Mouse (Mus musculus): ENCODE measurements around the gene Adprm. TPM values are rescaled to one million over a fixed set of nuclear protein-coding genes. Genes with fewer than 3 reads are reported as not detected.

Adprm gene
- polyA plus RNA-seq, 1 experiment from 2014 or later, result 15.0 TPM

DNA sequence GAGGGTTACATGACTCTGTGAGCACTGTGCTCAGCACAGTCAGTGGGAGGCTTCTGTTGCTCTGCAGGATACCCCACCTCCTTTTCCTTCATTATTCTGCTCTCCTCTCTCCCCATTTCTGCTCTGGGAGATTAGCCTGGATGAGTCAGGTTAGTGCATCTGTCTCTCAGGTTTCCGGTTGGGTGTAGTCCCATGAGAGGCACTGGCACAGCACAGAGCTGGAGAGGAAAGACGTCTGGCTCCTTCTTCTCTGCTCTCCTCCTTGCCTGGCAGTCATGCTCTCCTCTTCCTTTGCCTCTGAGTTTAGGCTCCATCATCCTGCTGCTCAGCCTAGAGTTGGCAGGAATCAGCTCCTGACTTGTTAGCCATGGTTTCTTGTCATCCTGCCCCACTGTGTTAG, 60.2 kb downstream of the Adprm start:
- Histone ChIP-seq H3K4me3 (ENCODE audit: low read depth, low read length) (no peak overlapping the region), H3K27ac (ENCODE audit: low read depth) (no peak overlapping the region), H3K4me1 (ENCODE audit: insufficient read depth) (no peaks in the 10 kb centered on the region), H3K9ac (replicated peaks) (no peak overlapping the region), H3K9me3 (ENCODE audit: low read length) (no peaks in the 10 kb centered on the region), H3K4me2 (ENCODE audit: low read depth, low read length) (no peak overlapping the region), H3K27me3 (ENCODE audit: insufficient read depth, low read length) (no peaks in the 10 kb centered on the region), H3K36me3 (replicated peaks; ENCODE audit: insufficient read depth, low read length) (no peaks in the 10 kb centered on the region)
- TF ChIP-seq EP300 (IDR thresholded peaks at IDR 0.05; ENCODE audit: low read depth) (no peak), CTCF (IDR thresholded peaks at IDR 0.05; ENCODE audit: low read depth) (no peak)
- no peak for DNase-seq
- WGBS (ENCODE audit: insufficient replicate concordance), result 50% methylated on average over 2 of the region's 2 CpGs
- ATAC-seq, result no peak

Small RNA genes within 50 kb of the gene (microRNA-seq; reads per million reads assigned to microRNA genes)
- not detected for gene Mir6923

Other genes with a start within 250 kb of the Adprm start
- gene Pirt, start 140.6 kb downstream of the Adprm start, polyA plus RNA-seq (2015; fragmentation: Nextera tagmentation; extraction: Ambion mirVana), result not detected in 2 replicates
- not detected in 2 replicates for gene Tmem238l, start 96.0 kb downstream of the Adprm start, polyA plus RNA-seq (2015; fragmentation: Nextera tagmentation; extraction: Ambion mirVana)
- gene Tmem220, start 27.4 kb downstream of the Adprm start, polyA plus RNA-seq (2015; fragmentation: Nextera tagmentation; extraction: Ambion mirVana), result 4.2 and 4.9 TPM in 2 replicates
- 7.4 and 7.7 TPM in 2 replicates for gene Sco1, start 76 bp upstream of the Adprm start, polyA plus RNA-seq (2015; fragmentation: Nextera tagmentation; extraction: Ambion mirVana)
- 0.06 and 0.75 TPM in 2 replicates for gene Myh3, start 25.7 kb upstream of the Adprm start, polyA plus RNA-seq (2015; fragmentation: Nextera tagmentation; extraction: Ambion mirVana)
- 0.19 TPM in 1 of 2 replicates, not detected in the other for gene Myh2, start 118.4 kb upstream of the Adprm start, polyA plus RNA-seq (2015; fragmentation: Nextera tagmentation; extraction: Ambion mirVana)
- 0.08 and 2.1 TPM in 2 replicates for gene Myh1, start 147.5 kb upstream of the Adprm start, polyA plus RNA-seq (2015; fragmentation: Nextera tagmentation; extraction: Ambion mirVana)
- 0.25 TPM in 1 of 2 replicates, not detected in the other for gene Myh4, start 185.4 kb upstream of the Adprm start, polyA plus RNA-seq (2015; fragmentation: Nextera tagmentation; extraction: Ambion mirVana)
- gene Myh8, start 224.5 kb upstream of the Adprm start, polyA plus RNA-seq (2015; fragmentation: Nextera tagmentation; extraction: Ambion mirVana), result 1.1 and 17.2 TPM in 2 replicates